Mouse (Mus musculus): Measurements from ENCODE around the gene Crtc3.

DNA sequence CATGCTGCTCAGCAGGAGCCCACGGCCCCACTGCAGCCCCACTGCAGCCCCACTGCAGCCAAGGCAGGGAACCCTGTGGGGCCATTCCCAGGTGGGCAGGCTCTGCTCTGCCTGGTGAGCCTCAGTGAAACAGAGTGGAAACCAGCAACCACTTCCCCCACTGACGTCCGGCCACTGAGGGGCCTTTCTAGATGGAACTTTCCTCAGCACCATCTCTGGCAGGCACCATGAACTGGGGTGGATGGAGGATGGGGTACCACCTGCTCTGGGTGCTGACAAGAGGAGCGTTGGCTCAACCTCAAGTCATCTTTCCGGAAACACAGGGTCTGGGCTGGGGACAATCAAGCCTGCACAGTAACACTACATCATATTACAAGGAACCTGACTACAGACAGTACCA lies 90.8 kb downstream of the Crtc3 start:
- TF ChIP-seq CTCF (IDR thresholded peaks at IDR 0.05; ENCODE audit: insufficient read depth, low read length): no peak
- no peak for TF ChIP-seq POLR2A (IDR thresholded peaks at IDR 0.05; ENCODE audit: borderline replicate concordance, extremely low read depth, low read depth, low read length)

Measured in lung, adult 2 months (tissue).